ENCODE assay signal across 14 mouse cellular contexts in the genomic region with DNA sequence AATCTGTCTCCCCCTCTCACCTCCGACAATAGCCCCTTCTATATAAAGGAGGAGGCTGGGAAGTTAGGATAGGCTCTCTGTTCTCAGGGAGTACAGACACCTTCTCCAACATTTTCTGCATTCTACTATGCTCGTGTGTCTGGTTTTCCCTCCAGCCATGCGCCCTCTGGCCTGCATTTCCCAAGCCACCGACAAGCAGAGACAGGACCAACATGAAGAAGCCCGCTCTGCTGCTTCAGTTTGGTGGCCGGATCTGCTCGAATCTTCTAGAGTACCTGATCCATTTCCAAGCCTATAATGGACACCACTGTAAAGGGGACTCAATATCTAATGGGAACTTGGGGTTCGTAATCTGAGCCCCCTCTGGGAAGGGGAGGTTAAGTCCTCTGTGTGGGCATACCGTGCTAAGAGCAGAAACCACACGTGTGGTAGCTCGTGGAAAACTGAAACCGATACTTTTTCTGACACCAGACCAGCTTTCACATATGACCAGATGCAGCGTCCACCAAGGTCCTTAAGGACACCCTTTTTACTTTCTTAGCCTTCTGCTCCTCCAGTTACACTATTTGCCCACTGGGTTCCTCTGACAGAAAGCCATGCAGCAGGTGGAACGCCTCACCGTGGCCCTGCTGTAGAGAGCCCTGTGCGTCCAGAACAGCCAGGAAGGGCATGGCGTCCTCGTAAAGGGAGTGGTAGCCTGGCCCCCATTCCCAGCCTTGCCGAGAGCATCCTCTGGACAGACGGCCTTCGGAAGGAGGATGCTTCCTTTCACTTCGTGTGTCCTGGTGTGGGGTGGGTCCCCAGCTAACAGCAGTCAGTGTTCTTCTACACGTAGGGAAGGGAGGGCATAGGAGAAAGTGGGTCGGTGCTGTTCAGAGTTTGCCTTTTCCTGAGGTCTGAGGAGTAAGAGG. TPM values are rescaled to one million over a fixed set of nuclear protein-coding genes. Genes with fewer than 3 reads are reported as not detected.
DNase-seq lines count a peak whose midpoint lies in the region; ATAC-seq and TF ChIP-seq lines count a peak whose summit lies in the region.
"Had no signal": no experiment of that assay in that cellular context is flagged by ENCODE, and none has a peak within 500 bp of the region (broad histone marks: within the 10 kb centered on the region; RNA-seq: fewer than 3 reads in every experiment).

No protein-coding gene starts in this region.

- DNase-seq in heart, postnatal 36 days: no peak
- DNase-seq in urinary bladder, adult 18-20 months (ENCODE audit: low spot score in 2 of 2): peak; percentile 68 to 74
- no peak for DNase-seq in urinary bladder, postnatal 4 days (ENCODE audit: low spot score in 2 of 2)
- no peak for DNase-seq in right cerebral cortex, adult 18-20 months
- no peak for DNase-seq in lung, postnatal 10 days
- DNase-seq: layer of hippocampus, adult 9-11 months; liver, postnatal 0 days; right cerebral cortex, postnatal 25 days; thymus, postnatal 4 days had no signal

- intact Hi-C loops in heart, postnatal 36 days (cut with DNase I): no loop called here

- H3K9me3 ChIP-seq in heart, embryonic 16.5 days (replicated peaks; ENCODE audit: control insufficient read depth, low read length): no peaks in the 10 kb centered on the region
- H3K9me3 ChIP-seq in embryonic facial prominence, embryonic 15.5 days (replicated peaks): no peaks in the 10 kb centered on the region

- WGBS in heart, embryonic 16.5 days: 72% methylated on average over 24 of the region's 24 CpGs
- 62% methylated on average over 24 of the region's 24 CpGs for WGBS in embryonic facial prominence, embryonic 15.5 days
- 84% methylated on average over 24 of the region's 24 CpGs for WGBS in small intestine, adult 2 months

- peaks cover 32% of the 10 kb centered on the region for H3K4me1 ChIP-seq in heart, embryonic 16.5 days (ENCODE audit: control insufficient read depth, insufficient read depth, low read length)
- peaks cover 35% of the 10 kb centered on the region for H3K4me1 ChIP-seq in embryonic facial prominence, embryonic 15.5 days
- peaks cover 14% of the 10 kb centered on the region for H3K4me1 ChIP-seq in small intestine, adult 2 months (ENCODE audit: control insufficient read depth, insufficient read depth, insufficient read length, low read length)

- TF ChIP-seq POLR2A in small intestine, adult 2 months (IDR thresholded peaks at IDR 0.05; ENCODE audit: low read depth, low read length): no peak

- H3K36me3 ChIP-seq in heart, embryonic 16.5 days (ENCODE audit: control insufficient read depth, insufficient read depth): no peaks in the 10 kb centered on the region
- no peaks in the 10 kb centered on the region for H3K36me3 ChIP-seq in embryonic facial prominence, embryonic 15.5 days
- no peaks in the 10 kb centered on the region for H3K36me3 ChIP-seq in small intestine, adult 2 months (ENCODE audit: control insufficient read depth, insufficient read depth, low read length)

- peak overlapping the region; percentile 65 for H3K27ac ChIP-seq in heart, embryonic 16.5 days (ENCODE audit: low read length)
- H3K27ac ChIP-seq in embryonic facial prominence, embryonic 15.5 days (replicated peaks): 0 out of 2 replicates have a peak overlapping the region, but pooled peaks have one; percentile 13
- H3K27ac ChIP-seq in small intestine, adult 2 months (ENCODE audit: insufficient read depth, low read depth, low read length): 0 out of 2 replicates have a peak overlapping the region, but pooled peaks have one; percentile 18

- H3K9ac ChIP-seq in heart, embryonic 16.5 days (ENCODE audit: low read length): no peak overlapping the region
- H3K9ac ChIP-seq in embryonic facial prominence, embryonic 15.5 days: no peak overlapping the region
- H3K9ac ChIP-seq: liver, postnatal 0 days had no signal

- H3K4me3 ChIP-seq in heart, embryonic 16.5 days (ENCODE audit: low read length): no peak overlapping the region
- no peak overlapping the region for H3K4me3 ChIP-seq in embryonic facial prominence, embryonic 15.5 days (replicated peaks)
- H3K4me3 ChIP-seq in small intestine, adult 2 months (ENCODE audit: low read depth, low read length): no peak overlapping the region
- H3K4me3 ChIP-seq: erythroblast, embryonic 14.5 days had no signal

- TF ChIP-seq CTCF in small intestine, adult 2 months (IDR thresholded peaks at IDR 0.05; ENCODE audit: extremely low read depth, insufficient read length, insufficient replicate concordance, low read depth, low read length): no peak

- ATAC-seq in heart, embryonic 16.5 days (replicated peaks; ENCODE audit: extremely low read depth, insufficient read depth, low FRiP score): no peak
- no peak for ATAC-seq in embryonic facial prominence, embryonic 15.5 days (ENCODE audit: insufficient number of reproducible peaks, low FRiP score, low TSS enrichment, low read depth)
- ATAC-seq: inflammation-experienced regulatory T-cells, adult 6 months; liver, postnatal 0 days had no signal

- no peak overlapping the region for H3K4me2 ChIP-seq in heart, embryonic 16.5 days (ENCODE audit: low read depth, low read length)
- no peak overlapping the region for H3K4me2 ChIP-seq in embryonic facial prominence, embryonic 15.5 days (replicated peaks)

- no peaks in the 10 kb centered on the region for H3K27me3 ChIP-seq in heart, embryonic 16.5 days (ENCODE audit: control insufficient read depth, insufficient read depth, low read length)
- no peaks in the 10 kb centered on the region for H3K27me3 ChIP-seq in embryonic facial prominence, embryonic 15.5 days
- no peaks in the 10 kb centered on the region for H3K27me3 ChIP-seq in small intestine, adult 2 months (ENCODE audit: control insufficient read depth, insufficient read depth, low read length)

RNA-seq across cellular contexts. Expression of a gene that starts 17.6 kb away (rescaled TPM):
- 54.3 and 54.9 TPM in 2 replicates for polyA plus RNA-seq in heart, embryonic 16.5 days (2015; fragmentation: Nextera tagmentation; extraction: Ambion mirVana)
- 10 to 100 TPM; 29.4 to 43.2 TPM for total RNA-seq in heart, postnatal 36 days (2021)
- polyA plus RNA-seq in embryonic facial prominence, embryonic 15.5 days (2015; fragmentation: Nextera tagmentation; extraction: Ambion mirVana): 66.7 and 67.5 TPM in 2 replicates
- polyA plus RNA-seq in small intestine, adult 2 months (2012; rRNA removed): 86.2 and 157 TPM in 2 replicates

RNA-seq across cellular contexts. Expression of a gene that starts 36.5 kb away (rescaled TPM):
- 10.0 and 10.2 TPM in 2 replicates for polyA plus RNA-seq in heart, embryonic 16.5 days (2015; fragmentation: Nextera tagmentation; extraction: Ambion mirVana)
- total RNA-seq in heart, postnatal 36 days (2021): 10 to 100 TPM; 11.5 to 13.9 TPM
- 18.9 and 20.1 TPM in 2 replicates for polyA plus RNA-seq in embryonic facial prominence, embryonic 15.5 days (2015; fragmentation: Nextera tagmentation; extraction: Ambion mirVana)
- polyA plus RNA-seq in small intestine, adult 2 months (2012; rRNA removed): 2.5 and 4.5 TPM in 2 replicates

Comparison
In these comparisons a context has a peak if more than half of its experiments do, and no peak if none do; other contexts are left out.
1. DNase-seq: peak in urinary bladder, adult 18-20 months (2 of 2); none in heart, postnatal 36 days (0 of 2), urinary bladder, postnatal 4 days (0 of 2), right cerebral cortex, adult 18-20 months (single experiment) and lung, postnatal 10 days (single experiment).
2. H3K27ac ChIP-seq: peak in every context shown above with its lines; median percentile 65 in heart, embryonic 16.5 days; 18 in small intestine, adult 2 months; 13 in embryonic facial prominence, embryonic 15.5 days.